Mouse (Mus musculus): ENCODE measurements around the gene Pgbd1. TPM values are rescaled to one million over a fixed set of nuclear protein-coding genes. Genes with fewer than 3 reads are reported as not detected.

The Pgbd1 gene
- polyA plus RNA-seq, 1 experiment from 2014 or later: 2.3 TPM

- no peaks in the 10 kb centered on the region for H3K9me3 ChIP-seq (replicated peaks; ENCODE audit: control insufficient read depth, low read length)
- H3K4me3 ChIP-seq (ENCODE audit: low read depth, low read length): peak overlapping the region; percentile 50
- H3K9ac ChIP-seq (ENCODE audit: low read depth, low read length): peak overlapping the region; percentile 81
- no peaks in the 10 kb centered on the region for H3K36me3 ChIP-seq (ENCODE audit: control insufficient read depth, insufficient read depth, low read length)
- peak overlapping the region; percentile 74 for H3K4me2 ChIP-seq
- no peaks in the 10 kb centered on the region for H3K27me3 ChIP-seq (ENCODE audit: control insufficient read depth, insufficient read depth, low read length)
- no peak; the same call in 1 of the 2 replicates for ATAC-seq (replicated peaks; ENCODE audit: insufficient number of reproducible peaks, low FRiP score, low TSS enrichment)
- no peaks in the 10 kb centered on the region for H3K4me1 ChIP-seq (ENCODE audit: control insufficient read depth, insufficient read depth, low read length)
- WGBS (ENCODE audit: insufficient replicate concordance): 51% methylated on average over 11 of the region's 11 CpGs
- peak overlapping the region; percentile 73 for H3K27ac ChIP-seq (ENCODE audit: low read depth, low read length)
Observed at GRCm38 (mm10) chr13:21408805-21409459, 31.9 kb downstream of the Pgbd1 start.

- Histone ChIP-seq H3K27ac (ENCODE audit: low read depth, low read length) (peak overlapping the region; percentile 73), H3K9ac (ENCODE audit: low read depth, low read length) (peak overlapping the region; percentile 81), H3K9me3 (replicated peaks; ENCODE audit: control insufficient read depth, low read length) (no peaks in the 10 kb centered on the region), H3K4me1 (ENCODE audit: control insufficient read depth, insufficient read depth, low read length) (no peaks in the 10 kb centered on the region), H3K4me2 (peak overlapping the region; percentile 74), H3K27me3 (ENCODE audit: control insufficient read depth, insufficient read depth, low read length) (no peaks in the 10 kb centered on the region), H3K4me3 (ENCODE audit: low read depth, low read length) (peak overlapping the region; percentile 50), H3K36me3 (ENCODE audit: control insufficient read depth, insufficient read depth, low read length) (no peaks in the 10 kb centered on the region)
- ATAC-seq (replicated peaks; ENCODE audit: insufficient number of reproducible peaks, low FRiP score, low TSS enrichment): peak; percentile 87
- 3% methylated on average over 27 of the region's 27 CpGs for WGBS (ENCODE audit: insufficient replicate concordance)
Observed at GRCm38 (mm10) chr13:21407969-21408804, 32.7 kb downstream of the Pgbd1 start.

- no peaks in the 10 kb centered on the region for H3K4me1 ChIP-seq (ENCODE audit: control insufficient read depth, insufficient read depth, low read length)
- no peak for ATAC-seq (replicated peaks; ENCODE audit: insufficient number of reproducible peaks, low FRiP score, low TSS enrichment)
- no peaks in the 10 kb centered on the region for H3K27me3 ChIP-seq (ENCODE audit: control insufficient read depth, insufficient read depth, low read length)
- no peaks in the 10 kb centered on the region for H3K9me3 ChIP-seq (replicated peaks; ENCODE audit: control insufficient read depth, low read length)
- no peak overlapping the region for H3K27ac ChIP-seq (ENCODE audit: low read depth, low read length)
- no peak overlapping the region for H3K4me3 ChIP-seq (ENCODE audit: low read depth, low read length)
- H3K4me2 ChIP-seq: peak overlapping the region; percentile 74; the same call in 1 of the 2 replicates
- H3K9ac ChIP-seq (ENCODE audit: low read depth, low read length): no peak overlapping the region; the same call in 1 of the 2 replicates
- H3K36me3 ChIP-seq (ENCODE audit: control insufficient read depth, insufficient read depth, low read length): no peaks in the 10 kb centered on the region
- whole genome bisulfite sequencing (ENCODE audit: insufficient replicate concordance): 80% methylated on average over 11 of the region's 11 CpGs
Observed at GRCm38 (mm10) chr13:21407341-21407740, 33.5 kb downstream of the Pgbd1 start.

- Histone ChIP-seq H3K4me3 (ENCODE audit: low read depth, low read length) (peak overlapping the region; percentile 86), H3K36me3 (ENCODE audit: control insufficient read depth, insufficient read depth, low read length) (no peaks in the 10 kb centered on the region), H3K4me1 (ENCODE audit: control insufficient read depth, insufficient read depth, low read length) (peaks cover 8% of the 10 kb centered on the region; the same call in 1 of the 2 replicates), H3K4me2 (peak overlapping the region; percentile 71), H3K27ac (ENCODE audit: low read depth, low read length) (peak overlapping the region; percentile 89; the same call in 1 of the 2 replicates), H3K27me3 (ENCODE audit: control insufficient read depth, insufficient read depth, low read length) (no peaks in the 10 kb centered on the region), H3K9me3 (replicated peaks; ENCODE audit: control insufficient read depth, low read length) (no peaks in the 10 kb centered on the region), H3K9ac (ENCODE audit: low read depth, low read length) (peak overlapping the region; percentile 95)
- no peak for ATAC-seq (replicated peaks; ENCODE audit: insufficient number of reproducible peaks, low FRiP score, low TSS enrichment)
- WGBS (ENCODE audit: insufficient replicate concordance): 0% methylated on average over 2 of the region's 2 CpGs
Observed at GRCm38 (mm10) chr13:21402848-21403247, 38.0 kb downstream of the Pgbd1 start.

DNA sequence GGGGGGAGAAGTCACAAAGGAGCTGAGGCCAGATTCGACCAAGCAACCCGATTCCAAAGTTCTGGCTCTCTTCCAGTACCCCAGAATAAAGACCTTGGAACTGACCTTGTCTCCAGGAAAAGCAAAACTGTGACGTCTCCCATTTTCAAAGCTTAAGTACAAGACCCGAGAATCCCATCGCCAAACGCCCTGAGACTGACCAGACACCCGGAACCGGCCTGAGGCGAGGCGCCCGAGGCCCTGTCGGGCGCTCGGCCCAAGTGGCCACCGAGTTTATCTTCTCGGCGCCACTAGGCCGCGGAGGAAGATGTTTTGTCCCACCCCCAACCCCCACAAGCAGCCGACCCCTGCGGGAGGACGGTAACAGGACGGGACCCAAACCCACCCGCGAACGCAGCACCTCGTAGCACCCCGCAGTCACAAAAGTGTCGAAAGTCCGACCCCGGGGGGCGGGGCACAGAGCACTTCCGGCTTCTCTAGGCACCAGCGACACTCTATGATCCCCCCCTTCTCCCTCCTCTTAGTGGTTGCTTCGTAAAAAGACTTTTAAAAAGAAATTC, 38.5 kb downstream of the Pgbd1 start, which contains the start of gene Zkscan3:
Gene Zkscan3, minus strand, starts transcription at position 469 of the 560 bp plus-strand sequence.
- ATAC-seq (replicated peaks; ENCODE audit: insufficient number of reproducible peaks, low FRiP score, low TSS enrichment): peak; percentile 86
- Histone ChIP-seq H3K9me3 (replicated peaks; ENCODE audit: control insufficient read depth, low read length) (no peaks in the 10 kb centered on the region), H3K9ac (ENCODE audit: low read depth, low read length) (peak within 1 kb of the TSS; percentile 95), H3K36me3 (ENCODE audit: control insufficient read depth, insufficient read depth, low read length) (no peaks in the 10 kb centered on the region), H3K4me2 (peak within 1 kb of the TSS; percentile 71), H3K4me1 (ENCODE audit: control insufficient read depth, insufficient read depth, low read length) (peaks cover 8% of the 10 kb centered on the region; the same call in 1 of the 2 replicates), H3K4me3 (ENCODE audit: low read depth, low read length) (peak within 1 kb of the TSS; percentile 86), H3K27me3 (ENCODE audit: control insufficient read depth, insufficient read depth, low read length) (no peaks in the 10 kb centered on the region), H3K27ac (ENCODE audit: low read depth, low read length) (peak within 1 kb of the TSS; percentile 89)
- WGBS (ENCODE audit: insufficient replicate concordance): under 1% methylated on average over 35 of the region's 35 CpGs

DNA sequence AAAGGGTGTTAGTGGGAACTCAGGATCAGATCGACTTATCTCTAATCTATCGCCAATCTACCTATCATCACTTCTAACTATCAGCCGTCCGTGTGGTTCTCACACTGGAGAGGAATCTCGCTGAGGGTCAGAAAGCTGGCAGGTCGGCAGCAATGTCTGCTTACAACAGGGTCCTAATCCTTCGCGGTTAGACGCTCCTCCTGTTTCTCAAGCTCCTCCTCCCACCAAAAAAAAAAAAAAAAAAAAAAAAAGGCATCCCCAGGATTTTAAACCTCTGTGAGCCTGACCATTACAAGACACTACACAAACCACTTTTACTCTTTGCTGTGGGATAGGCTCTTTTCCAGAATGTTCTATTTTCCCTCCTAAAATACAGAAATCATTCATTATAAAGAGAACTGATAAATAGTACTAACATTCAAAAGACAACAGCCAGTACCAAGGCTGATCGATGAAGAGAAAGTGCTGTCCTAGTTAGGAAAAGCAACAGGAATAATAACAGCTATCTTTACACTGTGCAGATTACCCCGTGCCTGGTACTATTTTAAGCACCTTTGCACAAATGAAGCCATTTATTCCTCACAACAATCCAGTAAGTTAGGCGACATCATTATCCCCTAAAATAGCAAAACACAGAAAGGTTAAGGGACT, 39.1 kb downstream of the Pgbd1 start:
- Histone ChIP-seq H3K9me3 (replicated peaks; ENCODE audit: control insufficient read depth, low read length) (no peaks in the 10 kb centered on the region), H3K36me3 (ENCODE audit: control insufficient read depth, insufficient read depth, low read length) (no peaks in the 10 kb centered on the region; the same call in 1 of the 2 replicates), H3K27me3 (ENCODE audit: control insufficient read depth, insufficient read depth, low read length) (no peaks in the 10 kb centered on the region), H3K4me2 (peak overlapping the region; percentile 71), H3K4me3 (ENCODE audit: low read depth, low read length) (peak overlapping the region; percentile 86), H3K27ac (ENCODE audit: low read depth, low read length) (peak overlapping the region; percentile 89), H3K9ac (ENCODE audit: low read depth, low read length) (peak overlapping the region; percentile 95), H3K4me1 (ENCODE audit: control insufficient read depth, insufficient read depth, low read length) (peaks cover 8% of the 10 kb centered on the region; the same call in 1 of the 2 replicates)
- ATAC-seq (replicated peaks; ENCODE audit: insufficient number of reproducible peaks, low FRiP score, low TSS enrichment): 0 out of 2 replicates have a peak, but pooled peaks have one; percentile 53
- 6% methylated on average over 12 of the region's 12 CpGs for WGBS (ENCODE audit: insufficient replicate concordance)

- Histone ChIP-seq H3K4me2 (peak overlapping the region; percentile 71), H3K9ac (ENCODE audit: low read depth, low read length) (peak overlapping the region; percentile 95), H3K27me3 (ENCODE audit: control insufficient read depth, insufficient read depth, low read length) (no peaks in the 10 kb centered on the region), H3K4me3 (ENCODE audit: low read depth, low read length) (peak overlapping the region; percentile 86), H3K4me1 (ENCODE audit: control insufficient read depth, insufficient read depth, low read length) (peaks cover 8% of the 10 kb centered on the region; the same call in 1 of the 2 replicates), H3K36me3 (ENCODE audit: control insufficient read depth, insufficient read depth, low read length) (no peaks in the 10 kb centered on the region; the same call in 1 of the 2 replicates), H3K27ac (ENCODE audit: low read depth, low read length) (no peak overlapping the region), H3K9me3 (replicated peaks; ENCODE audit: control insufficient read depth, low read length) (no peaks in the 10 kb centered on the region)
- ATAC-seq (replicated peaks; ENCODE audit: insufficient number of reproducible peaks, low FRiP score, low TSS enrichment): no peak
- 75% methylated on average over 3 of the region's 3 CpGs for WGBS (ENCODE audit: insufficient replicate concordance)
Observed at GRCm38 (mm10) chr13:21401166-21401565, 39.7 kb downstream of the Pgbd1 start.

DNA sequence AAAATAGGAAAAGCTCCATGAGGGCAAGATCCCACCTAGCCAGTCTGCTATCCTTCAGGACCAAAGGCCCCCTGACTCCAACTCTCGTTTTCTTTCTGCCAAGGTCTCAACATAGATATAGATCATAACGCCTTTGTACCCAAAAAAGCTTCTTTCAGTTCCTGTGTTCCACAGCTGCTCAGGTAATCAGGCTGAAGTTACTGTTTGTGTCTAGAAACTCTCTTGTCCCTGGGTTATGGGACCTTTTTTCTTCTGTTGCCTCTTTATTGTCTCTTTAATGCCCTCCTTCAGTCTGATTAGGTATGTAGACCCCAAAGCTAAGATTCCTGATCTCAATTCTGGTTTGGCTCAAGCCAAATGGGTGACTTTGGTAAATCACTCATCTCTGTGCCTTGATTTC, 43.4 kb downstream of the Pgbd1 start:
- no peak overlapping the region for H3K27ac ChIP-seq (ENCODE audit: low read depth, low read length)
- no peak for ATAC-seq (replicated peaks; ENCODE audit: insufficient number of reproducible peaks, low FRiP score, low TSS enrichment)
- H3K36me3 ChIP-seq (ENCODE audit: control insufficient read depth, insufficient read depth, low read length): peaks cover 20% of the 10 kb centered on the region
- 84% methylated on average over 2 of the region's 2 CpGs for WGBS (ENCODE audit: insufficient replicate concordance)
- no peak overlapping the region for H3K4me3 ChIP-seq (ENCODE audit: low read depth, low read length)
- H3K4me1 ChIP-seq (ENCODE audit: control insufficient read depth, insufficient read depth, low read length): peaks cover 8% of the 10 kb centered on the region; the same call in 1 of the 2 replicates
- H3K9ac ChIP-seq (ENCODE audit: low read depth, low read length): no peak overlapping the region
- no peaks in the 10 kb centered on the region for H3K9me3 ChIP-seq (replicated peaks; ENCODE audit: control insufficient read depth, low read length)
- no peaks in the 10 kb centered on the region for H3K27me3 ChIP-seq (ENCODE audit: control insufficient read depth, insufficient read depth, low read length)
- no peak overlapping the region for H3K4me2 ChIP-seq

Data from heart, embryonic 11.5 days (tissue).